Mouse (Mus musculus): ENCODE measurements around the gene Zmynd8.
A peak's percentile ranks its signal among the peaks of the same experiment; 100 is the strongest.

Zmynd8 gene

DNA sequence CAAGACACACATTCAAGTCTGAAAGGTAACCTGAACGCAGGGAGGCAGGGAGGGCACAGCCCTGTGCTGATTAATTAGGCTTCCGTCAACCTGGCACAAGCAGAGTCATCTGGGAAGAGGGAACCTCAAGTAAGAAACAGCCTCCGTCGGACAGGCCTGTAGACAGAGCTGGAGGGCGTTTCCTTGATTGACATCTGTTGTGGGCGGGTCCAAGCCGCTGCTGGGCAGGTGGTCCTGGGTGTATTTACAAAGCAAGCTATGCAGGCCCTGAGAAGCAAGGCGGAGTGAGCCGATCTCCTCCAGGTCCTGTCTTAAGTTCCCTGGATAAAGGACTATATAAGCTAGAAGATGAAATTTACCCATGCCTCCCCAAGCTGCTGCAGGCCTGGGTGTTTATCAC is 65.3 kb downstream of the Zmynd8 start:
- peak; percentile 21 for DNase-seq (ENCODE audit: low read depth, low spot score)

DNA sequence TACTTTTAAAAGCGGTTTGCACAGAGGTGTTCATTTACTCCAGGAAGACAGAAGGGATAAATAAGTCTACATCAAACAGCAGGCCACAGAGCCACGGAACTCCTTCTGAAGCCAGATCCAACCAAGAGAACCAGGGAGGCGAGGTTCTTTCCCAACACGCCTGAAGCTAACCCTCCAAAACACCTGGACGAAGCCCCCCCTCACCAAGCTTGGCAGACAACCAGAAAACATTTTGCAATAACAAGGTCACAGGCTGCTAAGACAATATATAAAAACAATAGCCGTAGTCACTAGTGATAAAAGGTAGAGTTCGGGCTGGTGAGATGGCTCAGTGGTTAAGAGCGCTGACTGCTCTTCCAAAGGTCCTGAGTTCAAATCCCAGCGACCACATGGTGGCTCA is 66.1 kb downstream of the Zmynd8 start:
- no peak for DNase-seq (ENCODE audit: low read depth, low spot score)

DNA sequence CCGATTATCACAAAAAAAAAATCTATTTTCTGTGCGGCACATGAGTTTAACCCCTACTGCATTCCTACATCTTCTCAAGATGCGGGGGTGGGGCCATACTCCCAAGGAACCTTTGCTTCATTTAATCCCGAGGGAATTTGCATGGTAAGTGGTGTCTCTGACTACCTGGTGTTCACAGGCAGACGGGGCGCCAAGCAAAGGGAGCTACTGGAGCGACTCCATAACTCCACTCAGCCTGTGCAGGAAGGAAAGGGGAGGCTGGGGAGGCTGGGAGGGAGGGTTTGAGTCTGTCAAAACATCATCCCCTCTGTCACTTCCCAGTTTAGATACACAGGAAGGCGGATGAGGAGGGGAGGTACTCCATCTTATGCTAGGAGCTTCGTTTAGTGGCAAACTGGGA is 66.5 kb downstream of the Zmynd8 start:
- no peak for DNase-seq (ENCODE audit: low read depth, low spot score)

DNA sequence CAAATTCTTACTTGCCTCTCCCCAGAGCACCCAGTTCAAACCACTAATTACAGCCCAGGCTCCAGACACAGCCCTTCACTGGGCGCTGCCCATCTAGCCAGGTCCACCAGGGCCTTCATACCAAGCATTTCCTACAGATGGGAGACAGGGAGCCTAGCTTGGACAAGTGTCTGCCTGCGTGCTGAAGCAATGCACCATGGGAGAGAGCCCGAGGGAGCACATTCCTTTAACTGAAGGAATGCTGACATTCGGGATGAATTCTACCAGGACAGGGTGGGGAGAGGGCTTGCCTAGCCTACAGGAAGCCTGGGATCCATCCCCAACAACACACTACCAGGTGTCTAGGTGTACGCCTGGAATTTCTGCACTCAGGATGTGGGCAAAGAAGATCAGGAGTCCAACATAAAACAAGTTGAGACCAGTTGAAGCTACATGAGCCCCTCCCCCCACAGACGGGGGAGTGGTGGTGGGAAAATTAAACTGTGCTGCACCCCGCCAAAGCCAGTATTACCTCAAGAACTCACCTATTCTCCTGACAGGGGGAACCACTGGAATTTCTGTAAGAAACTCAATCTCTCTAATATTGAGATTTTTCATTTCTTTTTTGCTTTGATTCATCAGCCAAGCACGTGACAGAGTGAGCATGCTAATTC is 67.1 kb downstream of the Zmynd8 start:
- DNase-seq (ENCODE audit: low read depth, low spot score): peak; percentile 61

DNA sequence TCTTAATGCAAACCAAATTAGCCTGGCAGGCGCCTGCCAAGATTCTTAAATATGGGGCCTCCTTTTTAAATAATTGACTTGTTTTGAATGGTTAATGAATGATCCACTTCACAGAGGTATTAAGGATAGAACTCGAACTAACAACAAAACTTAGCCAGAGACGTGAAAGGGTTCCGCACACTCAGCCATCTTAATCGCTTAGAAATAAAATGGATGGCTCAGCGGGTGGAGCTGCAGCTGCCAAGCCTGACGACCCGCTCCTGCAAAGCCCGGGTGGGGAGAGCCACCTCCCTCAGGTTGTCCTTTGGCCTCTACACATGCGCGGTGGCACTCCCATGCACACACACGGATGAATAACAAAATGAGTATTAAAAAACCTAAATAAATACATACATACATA is 70.0 kb downstream of the Zmynd8 start:
- no peak for DNase-seq (ENCODE audit: low read depth, low spot score)

DNA sequence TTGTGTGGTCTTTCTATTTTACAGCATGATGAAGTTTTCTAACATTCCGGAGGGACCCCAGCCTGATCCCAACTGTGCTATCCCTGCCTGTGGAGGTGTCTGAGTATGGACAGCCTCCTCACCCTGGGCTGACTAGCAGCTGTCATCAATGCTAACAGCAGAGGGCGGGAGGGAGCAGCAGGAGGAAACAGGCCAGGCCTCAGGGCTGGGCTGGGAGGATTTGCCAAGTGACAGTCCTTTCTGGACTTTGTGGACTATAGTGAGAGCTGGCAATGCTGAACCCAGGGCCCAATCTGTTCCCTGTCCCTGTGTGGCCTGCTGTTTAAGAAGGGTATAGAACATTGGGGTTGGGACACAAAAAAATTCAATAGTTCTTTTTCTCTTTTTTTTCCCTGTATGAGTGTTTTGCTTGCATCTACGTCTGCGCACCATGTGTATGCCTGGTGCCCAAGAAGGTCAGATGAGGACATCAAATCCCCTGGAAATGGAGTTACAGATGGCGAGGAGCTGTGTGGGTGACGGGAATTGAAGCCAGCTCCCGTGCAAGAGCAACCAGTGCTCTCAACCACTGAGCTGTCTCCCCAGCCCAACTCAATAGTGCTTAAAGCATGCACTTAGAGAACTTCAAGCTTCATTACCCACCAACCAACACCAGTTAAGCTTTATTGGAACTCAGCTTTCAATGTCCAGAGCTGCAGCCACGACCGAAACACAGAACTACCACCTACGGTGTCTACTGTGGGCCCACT is 72.7 kb downstream of the Zmynd8 start:
- peak; percentile 19 for DNase-seq (ENCODE audit: low read depth, low spot score)

DNA sequence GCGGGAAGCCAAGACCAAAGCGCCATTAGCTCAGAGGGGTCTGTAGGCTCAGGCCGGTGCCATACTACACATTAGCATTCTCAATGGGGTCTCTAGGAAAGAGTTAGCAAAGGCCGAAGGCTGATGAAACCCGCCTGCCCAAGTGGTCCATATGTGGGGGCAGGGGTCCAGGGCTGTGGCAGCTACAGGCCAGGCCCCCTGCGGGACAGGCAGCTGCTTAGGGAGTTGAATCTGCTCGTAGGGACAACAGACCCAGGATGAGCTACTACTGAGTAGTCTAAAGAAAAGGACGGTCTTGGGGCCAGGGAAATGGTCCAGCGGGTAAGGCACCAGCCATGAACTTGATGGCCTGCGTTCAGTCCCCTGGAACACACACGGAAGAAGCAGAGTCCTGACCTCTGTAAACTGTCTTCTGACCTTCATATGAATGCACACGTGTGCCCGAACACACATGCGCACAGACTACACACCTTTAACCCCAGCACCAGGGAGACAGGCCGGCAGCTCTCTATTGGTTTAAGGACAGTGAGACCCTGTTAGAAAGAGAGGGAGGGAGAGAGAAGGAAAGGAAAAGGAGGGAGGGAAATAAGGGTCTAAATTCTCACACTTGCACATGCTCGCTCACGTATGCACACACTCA is 73.4 kb downstream of the Zmynd8 start:
- DNase-seq (ENCODE audit: low read depth, low spot score): no peak

DNA sequence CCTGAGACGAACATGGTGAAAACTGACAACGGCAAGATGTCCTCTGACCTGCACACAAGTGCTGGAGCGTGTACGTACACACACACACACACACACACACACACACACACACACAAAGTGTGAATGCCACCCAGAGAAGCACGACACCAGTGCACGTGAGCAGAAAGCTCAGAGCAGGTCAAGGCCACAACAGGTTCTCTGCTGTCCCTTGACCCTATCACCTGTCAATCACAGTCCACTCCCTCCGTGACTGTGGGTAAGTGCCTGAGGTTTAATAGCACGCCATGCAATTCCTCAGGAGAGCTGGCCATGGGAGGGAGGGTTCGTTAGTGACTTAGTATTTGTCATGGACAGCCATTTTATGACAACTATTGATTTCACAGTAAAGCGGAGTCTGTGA is 74.0 kb downstream of the Zmynd8 start:
- DNase-seq (ENCODE audit: low read depth, low spot score): no peak

DNA sequence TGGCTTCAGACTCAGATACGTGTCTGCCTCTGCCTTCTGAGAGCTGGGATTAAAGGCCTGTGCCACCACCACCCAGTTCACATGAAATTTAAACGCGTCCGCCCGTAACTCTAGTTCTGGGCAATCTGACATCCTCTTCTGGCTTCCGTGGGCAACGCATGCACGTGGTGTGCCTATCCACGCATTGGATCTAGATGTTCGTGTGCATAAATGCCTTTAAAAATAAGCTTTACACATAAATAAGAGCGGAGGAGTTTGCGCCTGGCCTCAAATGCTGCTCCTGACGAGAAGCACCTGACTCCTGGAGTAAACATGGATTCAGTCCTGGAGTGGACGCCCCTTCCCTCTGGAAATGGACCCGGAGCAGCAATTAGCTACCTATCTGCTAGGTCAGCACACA is 76.3 kb downstream of the Zmynd8 start:
- no peak for DNase-seq (ENCODE audit: low read depth, low spot score)

DNA sequence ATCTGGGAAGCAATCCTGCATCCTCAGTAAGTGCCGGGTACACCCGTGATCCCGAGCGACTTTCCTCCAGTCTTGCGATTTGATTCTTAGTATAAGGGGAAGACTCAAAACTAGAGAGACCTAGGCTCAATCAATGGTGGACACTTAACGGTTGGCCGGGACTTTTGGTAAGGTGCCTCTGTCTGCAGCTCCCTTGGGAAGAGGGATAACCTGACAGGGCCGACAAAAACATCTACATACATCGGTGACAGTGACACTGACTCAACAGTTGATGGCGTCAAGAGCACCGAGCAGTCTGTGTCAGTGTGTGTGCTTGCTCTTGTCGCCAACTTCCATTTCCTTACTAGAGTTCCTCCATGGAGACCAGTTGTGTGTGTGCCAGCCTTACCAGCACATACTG is 77.1 kb downstream of the Zmynd8 start:
- no peak for DNase-seq (ENCODE audit: low read depth, low spot score)

DNA sequence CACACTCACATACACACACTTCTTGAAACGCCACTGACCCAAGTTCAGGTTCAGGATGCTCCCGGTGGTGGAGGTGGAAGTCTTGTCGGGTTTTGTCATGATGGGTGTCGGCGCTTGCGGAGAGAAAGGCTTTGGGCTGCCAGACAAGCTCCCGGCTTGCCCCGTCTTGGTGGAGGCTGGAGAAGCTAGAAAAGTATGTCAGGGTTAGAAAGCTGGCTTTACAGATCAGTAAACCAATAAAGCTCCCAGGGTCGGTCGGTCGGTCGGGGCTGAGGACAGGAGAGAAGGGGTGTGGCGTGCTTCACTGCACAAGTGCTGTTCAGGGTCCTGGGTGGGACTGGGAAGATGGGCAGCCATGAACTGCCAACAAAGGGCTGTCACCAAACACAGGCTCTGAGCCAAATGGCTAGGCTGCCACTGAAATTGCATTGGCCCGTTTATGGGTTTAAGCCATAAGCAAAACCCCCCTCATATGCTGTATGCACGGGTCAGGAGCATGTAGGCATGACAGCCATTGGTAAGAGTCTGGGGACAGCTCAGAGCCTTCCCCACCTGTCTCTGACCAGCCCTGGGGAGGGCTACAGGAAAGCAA is 78.2 kb downstream of the Zmynd8 start:
- DNase-seq (ENCODE audit: low read depth, low spot score): no peak

DNA sequence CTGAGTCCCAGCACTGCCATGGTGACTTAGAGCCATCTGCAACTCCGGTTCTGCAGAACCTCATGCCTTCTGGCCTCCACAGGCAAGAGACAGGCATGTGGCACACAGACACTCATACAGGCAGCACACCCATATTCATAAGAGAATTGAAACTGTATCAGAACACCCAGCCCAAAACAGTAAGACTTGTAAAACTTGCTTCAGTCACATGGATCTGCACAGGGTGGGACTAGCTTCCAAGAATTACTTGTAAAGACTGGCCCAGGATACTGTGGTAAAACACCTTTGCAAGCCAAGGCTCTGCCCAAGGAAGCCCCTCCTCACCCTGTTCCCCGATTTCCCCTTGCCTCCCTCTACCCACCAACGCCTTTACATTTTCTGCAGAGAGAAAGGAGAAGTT is 78.7 kb downstream of the Zmynd8 start:
- no peak for DNase-seq (ENCODE audit: low read depth, low spot score)

DNA sequence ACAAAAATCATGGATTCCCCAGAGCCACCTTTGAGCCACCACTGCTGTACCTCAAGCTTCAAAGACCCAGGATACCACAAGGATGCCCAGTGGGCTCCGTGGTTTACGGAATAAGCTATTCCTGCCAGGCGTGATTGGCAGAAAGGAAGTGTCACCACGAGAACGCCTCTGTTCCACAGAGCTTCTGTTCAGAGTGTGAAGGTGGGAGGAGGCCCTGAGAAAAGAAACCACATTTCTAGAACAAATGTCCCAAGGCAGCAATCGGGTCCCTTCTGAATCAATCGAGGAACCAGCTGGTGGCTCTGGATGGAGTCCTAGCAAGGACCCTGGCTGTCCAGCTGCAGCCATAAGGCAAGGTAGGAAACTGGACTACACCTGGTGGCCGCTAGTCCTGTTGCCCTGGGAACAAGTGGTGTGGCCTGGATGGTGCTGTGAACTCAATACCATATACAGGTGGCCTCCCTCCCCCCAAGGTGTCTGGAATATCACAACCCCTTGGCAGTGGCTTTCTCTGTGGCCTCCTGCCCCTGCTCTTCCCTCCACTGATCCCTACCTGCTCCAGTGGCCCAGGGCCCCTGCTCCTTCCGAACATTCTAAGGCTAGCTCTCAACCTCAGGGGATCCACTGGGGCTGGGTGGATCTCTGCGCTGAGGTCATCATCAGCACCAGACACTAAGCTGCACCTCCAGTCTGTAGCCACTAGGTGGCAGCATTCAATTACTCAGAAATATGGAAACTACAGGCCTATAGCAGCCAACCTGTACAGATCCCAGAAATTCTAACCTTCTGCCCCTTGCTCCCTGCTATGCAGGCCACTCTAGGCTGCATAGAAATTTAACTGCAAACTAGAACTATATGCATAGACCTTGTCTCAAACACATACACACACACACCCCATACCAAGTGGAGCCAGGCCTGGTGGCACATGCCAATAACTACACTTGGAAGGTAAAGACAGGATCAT is 79.5 kb downstream of the Zmynd8 start:
- peak; percentile 74 for DNase-seq (ENCODE audit: low read depth, low spot score)

DNA sequence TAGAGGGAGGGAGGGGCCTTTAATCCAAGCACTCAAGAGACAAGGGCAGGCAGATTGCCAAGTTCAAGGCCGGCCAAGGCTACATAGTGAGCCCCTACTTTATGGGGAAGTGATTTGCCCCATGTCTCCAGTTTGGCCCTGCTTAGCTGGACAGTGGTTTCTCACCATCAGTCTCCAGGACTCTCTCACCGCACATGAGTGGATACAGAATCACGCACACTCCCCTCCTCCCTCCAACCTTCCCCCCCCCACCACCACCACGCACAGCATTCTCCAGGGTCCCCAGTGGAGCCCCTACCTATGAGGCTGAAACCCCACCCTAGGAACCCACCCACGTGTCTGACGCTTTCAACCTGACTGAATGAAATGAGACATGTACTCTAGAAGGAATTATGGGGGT is 80.2 kb downstream of the Zmynd8 start:
- no peak for DNase-seq (ENCODE audit: low read depth, low spot score)

DNA sequence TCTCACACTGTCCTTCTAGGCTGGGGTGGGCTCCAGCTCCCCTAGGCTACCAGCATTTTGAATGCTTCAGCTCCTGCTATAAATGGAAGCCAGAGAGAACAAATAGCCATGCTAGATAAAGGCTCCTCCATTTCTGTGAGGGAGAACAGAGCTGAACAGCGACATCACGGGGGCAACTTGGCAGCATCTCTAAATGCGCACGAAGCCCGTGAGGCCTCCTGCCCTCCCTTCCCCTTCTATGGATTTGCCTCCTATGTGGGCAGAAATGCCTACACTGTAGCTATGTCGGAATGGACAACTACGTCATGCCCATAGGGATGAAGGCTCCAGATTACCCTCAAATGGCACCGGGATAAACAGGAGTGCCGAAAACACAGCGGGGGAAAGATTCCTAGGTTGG is 81.4 kb downstream of the Zmynd8 start:
- no peak for DNase-seq (ENCODE audit: low read depth, low spot score)

DNA sequence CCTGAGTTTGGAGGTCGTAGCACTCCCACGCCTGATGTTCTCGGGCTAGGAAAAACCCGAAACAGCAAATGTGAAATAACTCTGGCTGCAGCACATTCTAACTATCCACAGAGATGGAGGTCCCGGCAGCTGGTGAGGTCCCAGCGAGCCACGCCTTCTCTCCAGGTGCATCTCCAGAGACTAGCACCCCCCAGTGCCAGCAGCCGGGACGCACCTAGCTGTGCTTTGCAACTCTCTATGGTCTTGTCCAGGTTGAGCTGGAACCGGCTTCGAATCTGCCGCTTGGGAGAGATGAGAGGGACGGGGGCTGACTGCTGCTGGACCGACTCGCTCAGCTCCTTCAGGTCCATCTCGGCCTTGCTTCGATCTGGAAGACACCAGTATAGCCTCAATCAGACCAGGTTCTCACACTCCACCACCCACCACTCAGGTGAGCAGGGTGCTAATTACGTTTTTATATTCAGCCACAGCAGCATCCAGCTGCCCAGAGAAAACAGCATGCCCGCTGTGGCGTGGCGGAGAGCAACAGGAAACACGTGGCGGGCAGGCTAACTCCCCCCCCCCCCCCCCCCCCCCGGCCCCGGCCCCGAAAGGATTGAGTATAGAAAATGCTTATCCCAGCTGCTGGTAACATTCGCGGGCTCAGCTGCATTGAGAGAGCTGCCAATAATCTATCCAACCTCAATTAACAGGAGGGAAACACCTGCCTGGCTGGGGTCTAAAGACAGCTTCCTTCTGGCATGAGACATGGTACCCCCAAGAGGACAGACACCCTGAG is 83.5 kb downstream of the Zmynd8 start:
- no peak for DNase-seq (ENCODE audit: low read depth, low spot score)

DNA sequence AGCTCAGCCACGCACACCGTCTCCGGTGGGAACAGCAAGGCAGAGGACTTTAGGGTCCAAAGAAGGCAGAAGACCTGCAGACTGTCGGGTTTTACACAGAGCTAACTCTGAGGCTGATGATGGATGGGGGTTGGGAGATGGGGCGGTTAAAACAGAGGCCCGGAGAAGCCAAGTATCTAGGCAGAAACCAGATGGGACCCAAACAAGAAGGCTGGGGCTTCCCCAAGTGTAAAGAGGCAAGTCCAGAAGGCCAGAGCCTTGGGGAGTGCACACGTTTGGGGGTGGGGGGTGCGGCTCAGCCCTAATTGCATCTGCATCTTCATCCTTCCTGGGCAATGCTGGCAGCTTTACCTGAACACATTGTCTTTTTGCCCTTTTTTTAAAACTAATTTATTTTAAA is 85.9 kb downstream of the Zmynd8 start:
- no peak for DNase-seq (ENCODE audit: low read depth, low spot score)

DNA sequence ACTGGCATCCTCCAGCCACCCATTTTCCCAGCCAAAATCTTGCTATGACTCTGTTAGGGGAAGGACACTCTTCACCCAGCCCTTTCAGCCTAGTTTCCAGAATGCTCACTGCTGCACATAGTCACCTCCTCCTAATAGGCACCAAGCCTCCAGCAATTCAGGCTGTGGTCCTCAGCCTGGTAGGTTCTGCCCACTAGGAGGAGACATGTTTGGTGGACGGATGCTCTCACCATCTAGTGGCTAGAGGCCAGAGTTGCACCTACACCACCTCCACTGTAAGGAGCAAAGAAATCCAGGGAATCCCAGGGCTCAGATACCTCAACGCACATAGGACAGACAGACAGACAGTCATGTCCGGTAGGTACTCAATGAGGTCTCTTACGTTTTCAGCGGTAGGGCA is 87.3 kb downstream of the Zmynd8 start:
- peak; percentile 35 for DNase-seq (ENCODE audit: low read depth, low spot score)

DNA sequence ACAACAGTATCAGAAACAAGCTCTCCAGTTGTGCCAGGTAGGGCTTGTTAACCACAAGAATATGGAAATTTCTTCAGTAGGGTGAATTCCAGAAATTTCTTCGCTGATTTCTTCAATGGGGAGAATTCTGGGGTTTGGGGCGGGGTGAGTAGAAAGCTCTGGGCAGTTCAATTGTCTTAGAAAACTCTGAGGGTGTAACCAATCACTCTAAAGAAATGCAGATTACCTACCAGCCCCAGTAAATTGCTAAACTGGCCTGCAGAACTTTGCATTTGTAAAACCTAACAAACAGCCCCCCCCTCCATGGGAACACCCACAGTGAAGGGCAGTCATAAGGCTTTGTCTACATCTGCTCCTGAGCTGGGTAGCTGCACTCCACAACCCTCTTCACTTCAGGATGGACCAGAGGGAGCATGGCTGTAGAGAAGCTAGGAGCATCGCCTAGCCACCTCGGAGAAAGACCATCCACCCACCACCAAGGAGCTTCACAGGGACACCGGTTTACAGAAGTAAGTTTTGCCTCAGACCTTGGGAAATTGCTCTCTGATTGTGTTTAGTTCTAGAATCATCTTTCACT is 88.8 kb downstream of the Zmynd8 start:
- no peak for DNase-seq (ENCODE audit: low read depth, low spot score)

DNA sequence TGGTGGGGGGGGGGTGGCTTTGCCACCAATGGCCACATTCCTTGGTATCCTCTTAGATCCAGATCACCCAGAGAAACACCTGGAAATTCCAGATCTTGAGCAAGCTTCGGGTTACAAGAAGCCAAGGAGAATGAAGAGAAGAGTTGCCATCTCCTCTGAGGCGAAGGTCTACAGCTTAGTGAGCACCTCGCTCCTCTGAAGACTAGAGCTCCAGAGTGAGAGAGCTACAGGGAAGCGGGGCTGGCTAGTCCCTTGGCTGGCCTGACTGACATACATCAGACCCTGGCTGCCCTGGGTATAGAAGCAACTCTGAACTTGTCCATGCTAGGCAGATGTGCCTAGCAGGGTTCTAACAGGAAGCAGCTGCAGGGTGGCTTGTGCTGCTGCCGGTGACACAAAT is 89.7 kb downstream of the Zmynd8 start:
- DNase-seq (ENCODE audit: low read depth, low spot score): no peak
